Mouse (Mus musculus): ENCODE data around the gene Dock4. TPM values are rescaled to one million over a fixed set of nuclear protein-coding genes. Genes with fewer than 3 reads are reported as not detected.
"Not testable (repeated sequence)": the region's sequence is repeated elsewhere in the genome, so short reads cannot be mapped to it uniquely, and the experiment has no call there.

Dock4 gene
- polyA plus RNA-seq, 1 experiment from 2014 or later: 1.8 TPM

- WGBS: 92% methylated on average over 22 of the region's 22 CpGs
- no peak overlapping the region for H3K9ac ChIP-seq (ENCODE audit: low read depth, low read length)
- no peaks in the 10 kb centered on the region for H3K9me3 ChIP-seq (ENCODE audit: control insufficient read depth)
- H3K4me1 ChIP-seq (replicated peaks; ENCODE audit: control insufficient read depth, insufficient read depth, low read length): no peaks in the 10 kb centered on the region
- no peak for TF ChIP-seq CTCF (IDR thresholded peaks at IDR 0.05; ENCODE audit: low read depth)
- no peak overlapping the region for H3K4me3 ChIP-seq (ENCODE audit: low read depth, low read length)
- no peaks in the 10 kb centered on the region for H3K27me3 ChIP-seq (replicated peaks; ENCODE audit: control insufficient read depth, insufficient read depth, low read length)
- ATAC-seq: no peak
- H3K4me2 ChIP-seq (replicated peaks; ENCODE audit: low read depth): no peak overlapping the region
- H3K36me3 ChIP-seq (ENCODE audit: control insufficient read depth, insufficient read depth): no peaks in the 10 kb centered on the region
- no peak overlapping the region for H3K27ac ChIP-seq (ENCODE audit: low read depth, low read length)
These were observed 398.6 kb downstream of the Dock4 start for GRCm38 (mm10) chr12:40844324-40844723.

GRCm38 (mm10) chr12:40854705-40855367 lies 409.1 kb downstream of the Dock4 start:
- no peak; the same call in 1 of the 2 replicates for TF ChIP-seq CTCF (IDR thresholded peaks at IDR 0.05; ENCODE audit: low read depth)
- no peak overlapping the region for H3K27ac ChIP-seq (ENCODE audit: low read depth, low read length)
- ATAC-seq: peak; percentile 59
- peaks cover 4% of the 10 kb centered on the region; the same call in 1 of the 2 replicates for H3K9me3 ChIP-seq (ENCODE audit: control insufficient read depth)
- H3K4me3 ChIP-seq (ENCODE audit: low read depth, low read length): no peak overlapping the region
- no peaks in the 10 kb centered on the region for H3K4me1 ChIP-seq (replicated peaks; ENCODE audit: control insufficient read depth, insufficient read depth, low read length)
- no peak overlapping the region for H3K4me2 ChIP-seq (replicated peaks; ENCODE audit: low read depth)
- H3K36me3 ChIP-seq (ENCODE audit: control insufficient read depth, insufficient read depth): no peaks in the 10 kb centered on the region
- H3K27me3 ChIP-seq (replicated peaks; ENCODE audit: control insufficient read depth, insufficient read depth, low read length): no peaks in the 10 kb centered on the region
- 50% methylated on average over 7 of the region's 7 CpGs for WGBS
- no peak overlapping the region for H3K9ac ChIP-seq (ENCODE audit: low read depth, low read length)

GRCm38 (mm10) chr12:40857466-40857865 lies 411.7 kb downstream of the Dock4 start:
- Histone ChIP-seq H3K9me3 (ENCODE audit: control insufficient read depth) (peaks cover 4% of the 10 kb centered on the region; the same call in 1 of the 2 replicates), H3K4me1 (replicated peaks; ENCODE audit: control insufficient read depth, insufficient read depth, low read length) (no peaks in the 10 kb centered on the region), H3K4me3 (ENCODE audit: low read depth, low read length) (no peak overlapping the region), H3K27me3 (replicated peaks; ENCODE audit: control insufficient read depth, insufficient read depth, low read length) (no peaks in the 10 kb centered on the region), H3K36me3 (ENCODE audit: control insufficient read depth, insufficient read depth) (no peaks in the 10 kb centered on the region), H3K9ac (ENCODE audit: low read depth, low read length) (no peak overlapping the region), H3K4me2 (replicated peaks; ENCODE audit: low read depth) (no peak overlapping the region), H3K27ac (ENCODE audit: low read depth, low read length) (no peak overlapping the region)
- TF ChIP-seq CTCF (IDR thresholded peaks at IDR 0.05; ENCODE audit: low read depth): no peak
- no peak for ATAC-seq
- WGBS: 82% methylated on average over 6 of the region's 7 CpGs

- 83% methylated on average over 6 of the region's 7 CpGs for WGBS
- H3K4me2 ChIP-seq (replicated peaks; ENCODE audit: low read depth): not testable (repeated sequence)
These were observed 413.0 kb downstream of the Dock4 start for GRCm38 (mm10) chr12:40858763-40859162.

GRCm38 (mm10) chr12:40870387-40870786 lies 424.6 kb downstream of the Dock4 start:
- TF ChIP-seq CTCF (IDR thresholded peaks at IDR 0.05; ENCODE audit: low read depth): no peak
- WGBS: 92% methylated on average over 5 of the region's 5 CpGs
- ATAC-seq: no peak
- H3K27ac ChIP-seq (ENCODE audit: low read depth, low read length): no peak overlapping the region
- H3K4me3 ChIP-seq (ENCODE audit: low read depth, low read length): no peak overlapping the region
- H3K4me2 ChIP-seq (replicated peaks; ENCODE audit: low read depth): no peak overlapping the region
- H3K27me3 ChIP-seq (replicated peaks; ENCODE audit: control insufficient read depth, insufficient read depth, low read length): no peaks in the 10 kb centered on the region
- peaks cover 5% of the 10 kb centered on the region; the same call in 1 of the 2 replicates for H3K9me3 ChIP-seq (ENCODE audit: control insufficient read depth)
- H3K36me3 ChIP-seq (ENCODE audit: control insufficient read depth, insufficient read depth): no peaks in the 10 kb centered on the region
- no peaks in the 10 kb centered on the region for H3K4me1 ChIP-seq (replicated peaks; ENCODE audit: control insufficient read depth, insufficient read depth, low read length)
- H3K9ac ChIP-seq (ENCODE audit: low read depth, low read length): no peak overlapping the region

More at GRCm38 (mm10) chr12:40858763-40859162, 413.0 kb downstream of the Dock4 start:
- ATAC-seq; H3K9me3 ChIP-seq (ENCODE audit: control insufficient read depth); H3K4me1 ChIP-seq (replicated peaks; ENCODE audit: control insufficient read depth, insufficient read depth, low read length); H3K9ac ChIP-seq (ENCODE audit: low read depth, low read length); H3K27ac ChIP-seq (ENCODE audit: low read depth, low read length); H3K27me3 ChIP-seq (replicated peaks; ENCODE audit: control insufficient read depth, insufficient read depth, low read length); H3K4me3 ChIP-seq (ENCODE audit: low read depth, low read length); H3K36me3 ChIP-seq (ENCODE audit: control insufficient read depth, insufficient read depth): not testable (repeated sequence)

GRCm38 (mm10) chr12:40872716-40873115 lies 427.0 kb downstream of the Dock4 start:
- no peaks in the 10 kb centered on the region for H3K4me1 ChIP-seq (replicated peaks; ENCODE audit: control insufficient read depth, insufficient read depth, low read length)
- H3K4me2 ChIP-seq (replicated peaks; ENCODE audit: low read depth): no peak overlapping the region
- no peak overlapping the region for H3K4me3 ChIP-seq (ENCODE audit: low read depth, low read length)
- no peaks in the 10 kb centered on the region for H3K36me3 ChIP-seq (ENCODE audit: control insufficient read depth, insufficient read depth)
- no peak overlapping the region for H3K27ac ChIP-seq (ENCODE audit: low read depth, low read length)
- no peak for ATAC-seq
- no peaks in the 10 kb centered on the region for H3K27me3 ChIP-seq (replicated peaks; ENCODE audit: control insufficient read depth, insufficient read depth, low read length)
- WGBS: 90% methylated on average over 3 of the region's 3 CpGs
- H3K9me3 ChIP-seq (ENCODE audit: control insufficient read depth): peaks cover 5% of the 10 kb centered on the region; the same call in 1 of the 2 replicates
- H3K9ac ChIP-seq (ENCODE audit: low read depth, low read length): no peak overlapping the region
- no peak for TF ChIP-seq CTCF (IDR thresholded peaks at IDR 0.05; ENCODE audit: low read depth)

- not testable (repeated sequence) for H3K9ac ChIP-seq (ENCODE audit: low read depth, low read length); H3K4me2 ChIP-seq (replicated peaks; ENCODE audit: low read depth); H3K27ac ChIP-seq (ENCODE audit: low read depth, low read length); H3K4me1 ChIP-seq (replicated peaks; ENCODE audit: control insufficient read depth, insufficient read depth, low read length); H3K4me3 ChIP-seq (ENCODE audit: low read depth, low read length); ATAC-seq; H3K36me3 ChIP-seq (ENCODE audit: control insufficient read depth, insufficient read depth); H3K9me3 ChIP-seq (ENCODE audit: control insufficient read depth); H3K27me3 ChIP-seq (replicated peaks; ENCODE audit: control insufficient read depth, insufficient read depth, low read length)
- WGBS: 79% methylated on average over 7 of the region's 7 CpGs
These were observed 427.5 kb downstream of the Dock4 start for GRCm38 (mm10) chr12:40873267-40873666.
